Mouse (Mus musculus): ENCODE measurements around the gene Vmn1r130.
"Not testable (repeated sequence)": the region's sequence is repeated elsewhere in the genome, so short reads cannot be mapped to it uniquely, and the experiment has no call there.

Gene Vmn1r130

DNA sequence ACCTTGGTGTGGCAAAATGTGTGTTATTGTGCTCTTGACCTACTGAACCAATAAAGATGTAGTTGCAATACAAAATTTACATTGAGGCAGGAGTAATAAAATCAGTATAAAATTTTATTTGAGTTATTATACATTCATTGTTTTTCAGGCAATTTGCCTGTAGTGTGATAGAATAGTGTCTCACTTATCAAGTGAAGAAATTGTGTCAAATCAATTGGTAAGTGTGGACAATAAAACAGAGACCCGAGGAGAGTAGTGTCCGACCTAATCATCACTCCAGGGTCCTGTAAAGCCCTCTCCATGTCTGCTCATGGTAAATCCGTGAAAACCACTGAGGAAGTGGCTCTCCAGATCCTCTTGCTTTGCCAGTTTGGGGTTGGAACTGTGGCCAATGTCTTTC lies at the start of gene Vmn1r130:
Vmn1r130 (plus strand) TSS at position 301 of the 400 bp plus-strand sequence.
- not testable (repeated sequence) for DNase-seq

DNA sequence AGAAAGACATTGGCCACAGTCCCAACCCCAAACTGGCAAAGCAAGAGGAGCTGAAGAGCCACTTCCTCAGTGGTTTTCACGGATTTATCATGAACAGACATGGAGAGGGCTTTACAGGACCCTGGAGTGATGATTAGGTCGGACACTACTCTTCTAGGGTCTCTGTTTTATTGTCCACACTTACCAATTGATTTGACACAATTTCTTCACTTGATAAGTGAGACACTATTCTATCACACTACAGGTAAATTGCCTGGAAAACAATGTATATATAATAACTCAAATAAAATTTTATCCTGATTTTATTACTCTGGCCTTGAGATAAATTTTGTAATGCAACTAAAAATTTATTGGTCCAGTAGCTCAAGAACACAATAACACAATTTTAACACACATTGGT lies 34.4 kb downstream of the Vmn1r130 start, which contains the start of gene Vmn1r131:
Vmn1r131 (minus strand) TSS at position 101 of the 400 bp plus-strand sequence.
- not testable (repeated sequence) for DNase-seq
